Mouse (Mus musculus) liver, adult 2 months (tissue): ENCODE measurements at regions not wholly inside any gene's neighbourhood (a gene's known extent, or its start where the extent isn't known, plus 50 kb on each side); places are given as distances from the start of the nearest gene placed in this dataset.

ENCODE experiments used
- DNase-seq: peaks from one replicate; pipeline ENCODE4 v3.0.0-alpha.2; 2011; ENCODE audit warnings: low read depth, low spot score; ENCODE audit errors: extremely low read depth
- H3K27ac ChIP-seq: fragments of 200-500 bp; replicated peaks from 2 replicates; pipeline ENCODE4 v1.5.1; 2012; ENCODE audit warnings: low read depth, mild to moderate bottlenecking, control low read depth, inconsistent platforms, low read length; ENCODE audit not compliant: insufficient read depth
- H3K27me3 ChIP-seq: fragments of 200-500 bp; 2 replicates; pipeline ENCODE4 v1.6.1; 2012; ENCODE audit warnings: mild to moderate bottlenecking, moderate library complexity, low read length, inconsistent platforms; ENCODE audit not compliant: control insufficient read depth, insufficient read depth
- H3K36me3 ChIP-seq: fragments of 200-500 bp; 2 replicates; pipeline ENCODE4 v1.6.1; 2012; ENCODE audit warnings: low read length, inconsistent platforms; ENCODE audit not compliant: control insufficient read depth, insufficient read depth
- H3K4me1 ChIP-seq: fragments of 200-500 bp; 2 replicates; pipeline ENCODE4 v1.6.1; 2011; ENCODE audit warnings: low read length; ENCODE audit not compliant: control insufficient read depth, insufficient read depth
- H3K4me3 ChIP-seq: fragments of 200-500 bp; 2 replicates; pipeline ENCODE4 v1.5.1; 2011; ENCODE audit warnings: low read depth, mild to moderate bottlenecking, control low read depth, low read length, moderate library complexity; ENCODE audit not compliant: insufficient read depth
- H3K79me2 ChIP-seq: fragments of 200-500 bp; 2 replicates; pipeline ENCODE4 v1.6.1; 2012; ENCODE audit warnings: inconsistent platforms, mild to moderate bottlenecking, low read length, moderate library complexity; ENCODE audit not compliant: control insufficient read depth, insufficient read depth
- H3K9ac ChIP-seq: fragments of 200-500 bp; 2 replicates; pipeline ENCODE4 v1.6.1; 2012; ENCODE audit warnings: low read depth, mild to moderate bottlenecking, control low read depth, inconsistent platforms, low read length
- CTCF ChIP-seq: fragments of 200-500 bp; IDR thresholded peaks from 2 replicates; pipeline ENCODE4 v1.5.1; 2011; ENCODE audit warnings: low read depth, low read length, control low read depth
- POLR2A ChIP-seq: fragments of 200-500 bp; IDR thresholded peaks from 2 replicates; pipeline ENCODE4 v1.6.1; 2011; ENCODE audit warnings: low read length, control low read depth; ENCODE audit not compliant: insufficient read depth; ENCODE audit errors: extremely low read depth
- WGBS: fragments of 180-500 bp; shearing (Covaris S2); methylation state at CpG from one replicate; pipeline ENCODE4 v1.1.7; 2018; 5-methylcytosine and 5-hydroxymethylcytosine counted together

GRCm38 (mm10) chr15:96880066-96880465 lies 175.7 kb downstream of the Slc38a4 start:
- WGBS, result 65% methylated on average over 11 of the region's 11 CpGs
- no peak overlapping the region for H3K4me3 ChIP-seq
- TF ChIP-seq POLR2A (no peak), CTCF (no peak)
- no peak overlapping the region for H3K27ac ChIP-seq
- H3K27me3 ChIP-seq, result no peaks in the 10 kb centered on the region
- no peaks in the 10 kb centered on the region for H3K79me2 ChIP-seq
- DNase-seq, result peak; percentile 94
- H3K9ac ChIP-seq, result no peak overlapping the region
- H3K36me3 ChIP-seq, result no peaks in the 10 kb centered on the region
- 0 out of 2 replicates have a peak, but pooled peaks cover 3% of the 10 kb centered on the region for H3K4me1 ChIP-seq

GRCm38 (mm10) chr15:96878796-96879195 lies 177.0 kb downstream of the Slc38a4 start:
- TF ChIP-seq POLR2A, result no peak
- TF ChIP-seq CTCF, result no peak
- Histone ChIP-seq H3K36me3 (no peaks in the 10 kb centered on the region), H3K79me2 (no peaks in the 10 kb centered on the region), H3K27me3 (no peaks in the 10 kb centered on the region), H3K4me3 (no peak overlapping the region), H3K9ac (no peak overlapping the region), H3K27ac (no peak overlapping the region), H3K4me1 (0 out of 2 replicates have a peak, but pooled peaks cover 3% of the 10 kb centered on the region)
- DNase-seq, result peak; percentile 64
- WGBS, result 57% methylated on average over 4 of the region's 4 CpGs

- no peaks in the 10 kb centered on the region for H3K36me3 ChIP-seq
- TF ChIP-seq POLR2A (no peak), CTCF (no peak)
- 0 out of 2 replicates have a peak, but pooled peaks cover 3% of the 10 kb centered on the region for H3K4me1 ChIP-seq
- H3K9ac ChIP-seq, result no peak overlapping the region
- no peak for DNase-seq
- no peaks in the 10 kb centered on the region for H3K27me3 ChIP-seq
- no peaks in the 10 kb centered on the region for H3K79me2 ChIP-seq
- H3K27ac ChIP-seq, result no peak overlapping the region
- WGBS, result 95% methylated on average over 8 of the region's 8 CpGs
- H3K4me3 ChIP-seq, result no peak overlapping the region
These were observed 177.8 kb downstream of the Slc38a4 start for GRCm38 (mm10) chr15:96877931-96878330.

- Histone ChIP-seq H3K79me2 (no peaks in the 10 kb centered on the region), H3K4me1 (0 out of 2 replicates have a peak, but pooled peaks cover 3% of the 10 kb centered on the region), H3K36me3 (no peaks in the 10 kb centered on the region), H3K27me3 (no peaks in the 10 kb centered on the region), H3K4me3 (no peak overlapping the region), H3K9ac (no peak overlapping the region), H3K27ac (no peak overlapping the region)
- DNase-seq, result no peak
- TF ChIP-seq POLR2A (no peak), CTCF (no peak)
- 81% methylated on average over 9 of the region's 9 CpGs for WGBS
These were observed 177.7 kb upstream of the Slc38a2 start for GRCm38 (mm10) chr15:96877271-96877670.

- peak; percentile 41 for DNase-seq
- Histone ChIP-seq H3K4me3 (no peak overlapping the region), H3K79me2 (no peaks in the 10 kb centered on the region), H3K27me3 (no peaks in the 10 kb centered on the region), H3K27ac (no peak overlapping the region), H3K9ac (no peak overlapping the region), H3K36me3 (no peaks in the 10 kb centered on the region), H3K4me1 (no peaks in the 10 kb centered on the region)
- WGBS, result 88% methylated on average over 8 of the region's 8 CpGs
- TF ChIP-seq CTCF (no peak), POLR2A (no peak)
These were observed 174.6 kb upstream of the Slc38a2 start for GRCm38 (mm10) chr15:96874145-96874544.

- WGBS, result 93% methylated on average over 7 of the region's 7 CpGs
- no peak for DNase-seq
- no peaks in the 10 kb centered on the region for H3K27me3 ChIP-seq
- no peak overlapping the region for H3K9ac ChIP-seq
- TF ChIP-seq CTCF, result no peak
- TF ChIP-seq POLR2A, result no peak
- H3K79me2 ChIP-seq, result no peaks in the 10 kb centered on the region
- H3K4me1 ChIP-seq, result no peaks in the 10 kb centered on the region
- no peak overlapping the region for H3K4me3 ChIP-seq
- no peaks in the 10 kb centered on the region for H3K36me3 ChIP-seq
- H3K27ac ChIP-seq, result no peak overlapping the region
These were observed 174.0 kb upstream of the Slc38a2 start for GRCm38 (mm10) chr15:96873562-96873961.
